Mouse (Mus musculus) B cell, adult 62 days (primary cell): ENCODE measurements around the gene Olfr983. TPM values are rescaled to one million over a fixed set of nuclear protein-coding genes. Genes with fewer than 3 reads are reported as not detected.

ENCODE experiments used
- total RNA-seq: library from RNA; stranded (reverse); gene quantifications from 4 replicates; pipeline ENCODE4 v1.2.4, GENCODE M21; 2023

Olfr983 gene
- total RNA-seq = not detected in 4 replicates

DNA sequence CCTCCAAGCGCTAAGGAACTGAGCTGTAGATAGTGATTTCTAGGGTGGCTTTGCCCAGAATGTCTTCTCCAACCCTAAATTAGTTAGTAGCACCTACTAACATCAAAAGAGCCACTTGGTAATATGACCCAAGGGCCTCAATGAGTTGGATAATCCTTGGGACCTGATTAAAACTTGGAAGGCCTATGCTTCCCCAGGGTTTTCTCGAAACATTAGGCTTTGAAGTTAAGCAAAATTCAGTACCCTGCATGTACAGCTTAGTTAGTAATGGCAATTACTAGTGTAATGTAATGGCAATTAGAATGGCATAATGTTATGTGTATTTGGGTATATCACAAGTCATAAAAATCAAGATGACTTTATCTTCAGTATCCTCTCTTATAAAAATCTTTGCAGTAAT lies at the start of gene Olfr983:
Gene Olfr983, minus strand, starts transcription at position 101 of the 400 bp plus-strand sequence.

DNA sequence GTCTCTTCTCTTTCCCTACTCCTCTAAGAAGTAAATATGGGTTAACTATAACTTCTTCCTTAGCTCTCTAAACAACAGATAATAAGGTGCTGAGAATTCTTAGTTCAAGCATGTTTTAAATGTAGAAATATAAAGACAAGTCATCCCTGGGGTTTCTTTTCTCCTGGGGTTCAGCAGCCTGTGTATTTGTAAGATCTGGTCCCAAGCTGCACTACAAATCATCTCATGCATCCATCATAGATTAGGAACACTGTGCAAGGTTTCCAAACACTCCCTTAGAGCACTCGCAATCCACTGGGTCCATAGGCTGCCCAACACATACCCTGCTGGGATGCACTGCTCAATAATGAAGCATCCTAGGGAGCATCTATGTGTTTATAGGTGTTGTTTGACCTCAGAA lies 36.7 kb upstream of the Olfr983 start, which contains the start of gene Olfr985:
Gene Olfr985, minus strand, starts transcription at position 101 of the 400 bp plus-strand sequence.

DNA sequence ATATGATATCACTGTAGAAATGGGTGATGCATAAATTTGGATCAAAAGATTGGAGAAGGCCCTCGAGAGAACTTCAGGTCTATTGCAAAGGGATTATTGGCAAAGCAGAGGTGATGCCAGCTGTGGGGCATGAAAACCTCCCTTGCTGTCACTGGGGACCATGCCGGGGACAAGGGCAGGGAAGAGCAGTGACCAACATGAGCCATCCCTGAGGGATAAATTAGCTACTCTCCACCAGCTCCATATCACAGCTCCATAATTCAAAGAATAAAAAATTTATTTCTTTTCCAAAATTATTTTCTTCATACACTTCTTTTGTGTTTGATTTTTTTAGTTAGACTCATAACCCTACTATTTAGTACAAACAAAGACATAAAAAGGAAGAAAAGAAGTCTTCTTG lies 20.7 kb upstream of the Olfr983 start, which contains the start of gene Olfr984:
Gene Olfr984, minus strand, starts transcription at position 101 of the 400 bp plus-strand sequence.

DNA sequence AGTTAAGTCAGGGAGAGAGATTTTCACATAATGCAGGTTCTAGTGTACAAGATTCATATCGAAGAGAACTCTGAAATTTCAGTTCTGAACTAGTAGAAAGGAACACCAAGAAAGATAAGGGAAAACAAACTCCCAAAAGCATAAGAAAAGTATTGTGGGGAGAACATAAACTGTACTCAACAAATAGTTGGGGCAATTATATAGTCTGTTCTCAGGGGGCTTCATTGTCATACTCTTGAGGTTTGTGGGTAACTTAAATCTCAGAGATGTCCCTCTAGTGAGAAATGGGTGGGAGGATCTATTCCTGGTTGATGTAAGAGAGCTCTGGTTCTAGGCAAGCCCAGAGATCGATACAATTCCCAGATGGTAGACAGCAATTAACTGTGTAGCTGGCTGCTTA lies 19.9 kb downstream of the Olfr983 start, which contains the start of gene Olfr982:
Gene Olfr982, plus strand, starts transcription at position 301 of the 400 bp plus-strand sequence.

Other genes with a start within 250 kb of the Olfr983 start
- not detected in 4 replicates for gene Olfr972, start 227.2 kb downstream of the Olfr983 start, total RNA-seq
- gene Olfr229, start 186.3 kb downstream of the Olfr983 start, total RNA-seq = not detected in 4 replicates
- not detected in 4 replicates for gene Olfr974, start 156.1 kb downstream of the Olfr983 start, total RNA-seq
- not detected in 4 replicates for gene Olfr975, start 141.5 kb downstream of the Olfr983 start, total RNA-seq
- not detected in 4 replicates for gene Olfr976, start 132.5 kb downstream of the Olfr983 start, total RNA-seq
- not detected in 4 replicates for gene Olfr978, start 101.5 kb downstream of the Olfr983 start, total RNA-seq
- not detected in 4 replicates for gene Olfr979, start 90.1 kb downstream of the Olfr983 start, total RNA-seq
- not detected in 4 replicates for gene Olfr980, start 84.0 kb downstream of the Olfr983 start, total RNA-seq
- gene Olfr981, start 72.1 kb downstream of the Olfr983 start, total RNA-seq = not detected in 4 replicates
- not detected in 4 replicates for gene Olfr982, start 19.8 kb downstream of the Olfr983 start, total RNA-seq
- not detected in 4 replicates for gene Olfr984, start 20.6 kb upstream of the Olfr983 start, total RNA-seq
- gene Olfr985, start 36.6 kb upstream of the Olfr983 start, total RNA-seq = not detected in 4 replicates
- not detected in 4 replicates for gene Tmem225, start 54.5 kb upstream of the Olfr983 start, total RNA-seq
- not detected in 4 replicates for gene Olfr986, start 87.3 kb upstream of the Olfr983 start, total RNA-seq
- gene Zfp202, start 98.7 kb upstream of the Olfr983 start, total RNA-seq = 2.1 to 2.6 TPM (median 2.4 TPM) in 4 replicates
- not detected in 4 replicates for gene Scn3b, start 175.6 kb upstream of the Olfr983 start, total RNA-seq